Mouse (Mus musculus) granulocyte monocyte progenitor cell, adult 5-6 weeks (primary cell): ENCODE results near the gene Emc6. TPM values are rescaled to one million over a fixed set of nuclear protein-coding genes. Genes with fewer than 3 reads are reported as not detected.

Source experiments
- ATAC-seq: replicated peaks from 2 replicates; pipeline ENCODE4 v1.8.0; 2016; ENCODE audit warnings: mild to moderate bottlenecking, moderate TSS enrichment, inconsistent platforms; ENCODE audit not compliant: poor library complexity, severe bottlenecking
- total RNA-seq, 2 experiments: library from RNA; stranded (forward) in 1 of 2; stranded (reverse) in 1 of 2; fragments of 200-712, 200-1000 nt in 1 of 2; fragments of >200 nt in 1 of 2; fragmentation: Nextera tagmentation in 1 of 2; gene quantifications; 2 replicates each; pipeline ENCODE4 v1.2.3; 2014 to 2017

Emc6 gene
- 71.0 and 77.9 TPM in 2 replicates for total RNA-seq (2014; fragmentation: Nextera tagmentation)
- 50.7 and 76.5 TPM in 2 replicates for total RNA-seq (2017)

DNA sequence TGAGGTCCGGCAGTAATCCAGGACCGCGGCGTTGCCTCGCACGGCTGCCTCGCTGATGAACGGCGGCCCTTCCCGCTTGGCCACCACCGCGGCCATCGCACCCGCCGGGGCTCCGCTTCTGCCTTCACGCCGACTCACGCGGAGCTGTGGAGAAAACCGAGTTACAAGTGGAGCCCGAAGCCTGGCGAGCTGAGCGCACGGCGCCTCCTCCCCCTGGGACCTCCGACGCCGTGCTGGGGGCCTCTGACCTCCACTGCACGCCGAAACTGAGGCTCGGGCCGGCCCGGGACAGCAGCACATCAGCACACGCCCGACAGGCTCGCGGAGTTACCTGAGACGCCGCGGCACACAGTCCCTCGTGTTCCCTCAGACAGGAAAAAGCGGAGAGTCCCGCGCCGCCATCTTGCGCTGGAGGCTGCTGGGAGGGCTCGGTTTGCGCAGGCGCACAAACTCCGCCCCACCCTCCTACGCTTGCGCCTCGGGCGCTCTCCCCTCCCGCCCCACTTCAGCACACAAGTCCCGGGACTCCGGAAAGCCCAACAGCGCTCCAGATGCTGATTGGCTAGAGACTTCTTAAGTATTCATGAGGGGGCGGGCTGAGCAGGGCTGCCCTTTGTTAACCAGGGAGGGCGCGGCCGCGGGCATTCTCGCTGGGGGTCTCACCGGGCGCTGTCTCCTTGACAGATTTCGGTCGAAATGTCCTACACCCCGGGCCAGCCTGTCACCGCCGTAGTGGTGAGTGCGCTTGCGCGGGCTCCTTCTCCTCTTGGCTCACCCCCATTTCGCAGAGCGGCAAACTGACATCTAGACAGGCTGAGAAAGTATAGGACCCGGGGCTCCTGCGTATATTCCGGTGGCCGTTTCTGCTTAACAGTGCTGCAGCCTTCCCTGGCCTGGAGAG is at the start of gene Emc6, which contains the start of gene Tax1bp3:
Emc6 (minus strand) TSS at position 430 of the 901 bp plus-strand sequence.
Tax1bp3 (plus strand) TSS at position 476 of the 901 bp plus-strand sequence.
- ATAC-seq = peak; percentile 83

DNA sequence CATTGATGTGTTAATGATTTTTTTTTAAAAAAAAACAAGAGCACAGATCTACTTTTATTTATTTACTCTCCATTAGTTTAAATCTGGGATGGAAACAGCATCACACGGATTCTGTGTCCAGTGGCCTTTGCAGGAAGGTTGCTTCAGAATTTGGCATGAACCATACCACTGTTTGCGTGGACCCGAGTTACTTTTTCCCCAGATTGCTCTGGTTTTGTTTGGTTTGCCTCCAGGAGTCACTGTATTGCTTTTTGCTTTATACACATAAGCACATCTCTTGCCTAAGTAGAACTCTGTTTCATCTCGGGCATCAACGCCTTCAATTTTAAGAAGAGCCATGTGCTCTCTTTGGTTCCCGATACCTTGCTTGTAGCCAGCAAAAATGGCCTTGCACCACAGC is 49.0 kb upstream of the Emc6 start:
- ATAC-seq = no peak

DNA sequence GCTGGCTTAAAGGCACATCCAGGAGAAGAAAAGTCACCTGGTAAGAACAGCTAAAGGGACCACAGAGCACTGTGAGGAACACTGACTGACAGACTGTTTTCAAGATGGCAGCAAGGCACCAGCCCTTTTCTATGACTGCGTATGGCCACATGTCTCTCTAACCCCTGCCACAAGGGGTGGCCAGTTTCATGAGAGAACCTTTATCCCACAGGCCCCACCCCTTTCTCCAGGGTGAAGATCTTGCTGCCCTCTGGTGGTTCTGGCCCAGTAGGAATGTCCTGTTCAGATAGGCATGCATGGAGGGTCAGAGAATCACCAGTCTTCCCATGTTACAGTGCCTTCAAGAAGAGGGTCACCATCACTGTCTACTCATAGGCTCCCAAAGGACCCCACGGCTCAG is 47.1 kb upstream of the Emc6 start:
- peak; percentile 92 for ATAC-seq

DNA sequence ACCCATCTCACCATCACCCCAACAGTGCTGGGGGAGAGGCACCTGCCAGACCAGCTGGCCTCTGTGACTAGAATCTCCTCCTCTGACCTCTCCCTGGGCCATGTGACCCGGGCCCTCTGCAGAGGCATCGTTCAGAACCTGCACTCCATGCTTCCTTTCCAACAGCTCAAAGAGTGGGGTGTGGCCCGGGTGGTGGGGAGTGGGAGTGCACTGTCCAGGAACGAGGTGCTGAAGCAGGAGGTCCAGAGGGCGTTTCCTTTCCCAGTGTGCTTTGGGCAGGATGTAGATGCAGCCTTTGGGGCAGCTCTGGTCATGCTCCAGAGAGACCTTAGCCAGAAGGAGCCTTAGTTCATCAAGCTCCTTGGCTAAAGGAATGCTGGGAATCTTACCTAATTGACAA is 46.0 kb upstream of the Emc6 start:
- ATAC-seq = no peak

DNA sequence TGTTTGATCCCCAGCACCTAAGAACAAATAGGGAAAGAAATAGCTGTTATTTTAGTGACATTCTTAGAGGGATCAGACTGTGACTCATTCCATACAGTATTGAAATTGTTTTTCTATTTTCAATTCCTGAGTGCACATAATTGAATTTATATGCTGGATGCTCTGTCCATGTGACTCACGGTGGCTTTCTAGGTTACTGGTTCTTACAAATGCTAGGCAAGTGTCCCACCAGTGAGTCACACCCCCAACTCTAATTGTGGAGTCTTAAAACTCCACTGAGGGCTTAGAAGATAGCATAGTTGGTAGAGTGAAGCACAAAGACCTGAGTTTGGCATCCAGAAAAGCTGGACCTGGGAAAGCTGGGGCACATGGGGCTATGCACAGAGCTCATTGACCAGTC is 43.8 kb upstream of the Emc6 start:
- no peak for ATAC-seq

DNA sequence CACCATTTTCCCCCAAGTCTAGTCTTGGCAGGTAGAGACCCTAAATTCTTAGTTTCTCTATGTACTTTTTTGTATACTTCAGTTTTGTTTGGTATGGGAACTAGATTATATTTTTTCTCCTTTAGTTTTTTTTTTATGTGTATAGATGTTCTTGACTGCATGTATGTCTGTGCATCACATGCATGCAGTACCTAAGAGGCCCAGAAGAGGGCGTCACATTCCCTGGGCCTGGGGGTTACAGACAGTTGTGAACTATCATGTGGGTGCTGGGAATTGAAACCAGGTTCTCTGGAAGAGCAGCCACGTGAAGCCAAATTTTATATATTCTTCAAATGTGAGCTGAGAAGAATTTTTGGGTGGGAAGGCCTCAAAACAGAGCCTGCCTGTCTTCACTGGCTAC is 42.8 kb upstream of the Emc6 start:
- ATAC-seq = no peak

DNA sequence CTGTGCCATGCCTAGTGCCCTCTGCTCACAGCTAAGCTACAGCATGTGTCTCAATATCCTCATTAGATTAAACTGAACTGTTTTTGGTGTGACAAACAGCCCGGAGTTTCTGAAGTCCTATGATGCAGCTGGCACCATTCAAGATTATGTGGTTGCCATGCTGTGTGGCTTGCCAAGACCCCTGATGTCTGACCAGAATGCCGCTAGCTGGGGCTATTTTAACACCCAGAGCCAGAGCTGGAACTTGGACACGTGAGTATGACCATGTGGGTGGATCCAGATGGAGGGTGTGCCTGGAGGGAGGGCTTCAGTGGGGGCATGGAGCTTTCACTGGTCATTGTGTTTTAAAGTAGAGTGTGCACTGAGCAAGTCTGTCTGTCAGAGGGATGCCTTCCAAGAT is 37.1 kb upstream of the Emc6 start:
- no peak for ATAC-seq

DNA sequence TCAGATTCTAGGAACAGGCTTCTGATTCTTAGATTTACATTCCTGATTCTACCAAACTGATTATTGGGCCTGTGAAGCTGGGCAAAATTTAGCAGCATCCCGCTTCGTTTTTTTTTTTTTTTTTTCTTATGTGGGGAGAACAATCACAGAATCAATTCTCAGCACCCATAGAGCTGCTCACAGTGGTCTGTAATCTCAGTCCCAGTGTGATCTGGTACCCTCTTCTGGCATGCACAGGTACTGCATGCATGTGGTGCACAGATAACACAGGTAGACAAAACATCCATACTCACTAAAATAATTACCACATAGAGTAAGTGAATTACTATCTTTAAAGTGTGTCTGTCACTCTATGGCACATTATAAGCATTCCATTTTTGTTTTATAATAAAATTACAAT is 30.8 kb upstream of the Emc6 start:
- ATAC-seq = peak; percentile 68

DNA sequence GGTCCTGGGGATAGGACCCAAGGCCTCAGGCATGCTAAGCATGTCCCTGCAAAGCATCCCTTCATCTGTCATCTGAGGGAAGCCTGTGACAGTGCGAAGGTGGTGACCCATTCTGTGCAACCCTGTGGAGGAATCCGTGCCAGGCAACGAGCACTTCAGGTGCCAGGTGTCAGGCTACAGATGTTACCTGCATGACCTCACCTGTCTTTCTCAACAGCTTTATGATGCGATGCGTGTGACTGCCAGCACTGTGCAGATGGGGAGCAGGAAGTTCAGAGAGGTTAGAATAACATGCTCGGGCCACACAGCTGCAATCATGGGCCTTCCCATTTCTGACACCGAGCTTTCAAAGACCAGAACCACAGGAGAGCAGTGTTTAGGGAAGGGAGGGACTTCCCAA is 28.4 kb upstream of the Emc6 start:
- ATAC-seq = no peak

DNA sequence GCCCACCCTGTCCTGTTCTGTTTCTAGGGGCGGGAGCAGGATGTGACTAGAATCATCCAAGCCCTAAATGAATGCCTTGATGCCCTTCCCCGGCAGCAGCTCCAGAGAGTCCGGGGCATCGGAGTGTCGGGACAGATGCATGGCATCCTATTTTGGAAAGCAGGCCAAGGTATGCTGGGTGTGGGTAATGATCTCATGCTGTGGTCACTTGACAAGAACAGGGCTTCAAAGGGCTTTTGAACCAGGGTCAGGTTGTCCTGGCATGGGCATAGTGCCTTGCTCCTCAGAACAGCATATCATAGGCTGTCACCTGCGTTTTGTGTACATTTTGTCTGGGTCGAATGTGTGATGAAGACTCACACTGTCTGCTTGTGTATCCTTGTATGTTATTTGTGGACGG is 27.1 kb upstream of the Emc6 start:
- ATAC-seq = no peak

DNA sequence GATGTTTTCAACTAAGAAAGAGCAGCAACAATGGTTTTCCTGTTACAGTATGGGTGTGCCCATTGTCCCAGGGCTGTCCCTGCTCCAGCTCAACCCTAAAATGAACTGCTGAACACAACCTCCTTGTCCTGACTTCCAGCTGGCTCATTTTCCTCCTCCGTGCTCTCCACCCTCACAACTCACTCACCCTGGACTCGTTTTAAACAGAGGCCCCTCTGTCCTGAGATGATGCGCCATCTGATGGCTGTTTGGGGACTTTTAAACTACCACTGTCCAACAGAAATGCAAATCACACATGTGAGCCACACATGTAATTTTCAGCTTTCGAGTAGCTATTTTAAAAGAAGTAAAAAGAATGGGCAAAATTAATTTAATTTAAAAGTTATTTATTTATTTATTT is 24.8 kb upstream of the Emc6 start:
- ATAC-seq = no peak

DNA sequence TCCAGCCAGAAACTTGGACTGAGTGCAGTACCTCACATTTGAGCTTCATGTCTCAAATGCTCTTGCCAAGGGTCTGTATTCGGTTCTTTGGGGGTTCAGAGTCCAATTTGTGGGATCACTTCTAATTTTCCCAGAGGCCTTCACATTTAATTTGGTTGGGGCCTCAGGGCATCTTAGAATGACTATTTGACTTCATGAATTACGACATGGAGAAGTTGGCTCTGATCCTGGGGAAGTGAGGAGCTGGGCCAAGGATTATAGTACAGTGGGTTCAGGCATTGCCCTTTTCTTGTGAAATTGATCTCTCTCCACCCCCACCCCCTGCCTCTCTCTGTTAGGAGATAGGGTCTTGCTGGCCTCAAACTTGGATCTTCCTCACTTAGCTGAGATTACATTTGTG is 24.2 kb upstream of the Emc6 start:
- ATAC-seq = no peak

DNA sequence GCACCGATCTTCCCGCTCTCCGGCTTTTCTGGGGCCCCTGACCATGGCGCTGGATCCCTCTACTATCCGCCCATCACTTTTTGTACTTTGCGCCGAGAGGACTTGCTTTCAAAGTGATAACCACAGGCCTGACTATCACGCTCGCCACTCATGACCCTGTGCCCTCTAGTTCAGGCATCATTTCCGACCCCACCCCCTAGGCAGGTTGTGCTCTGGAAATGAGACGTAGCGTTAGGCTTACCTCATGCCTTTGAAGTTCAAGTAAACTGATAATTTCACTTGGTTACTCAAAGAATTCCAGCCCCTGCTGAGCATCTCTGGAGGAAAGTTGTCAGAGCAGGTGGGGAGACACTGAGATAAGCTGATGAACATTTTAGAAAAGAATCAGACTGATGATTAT is 23.0 kb upstream of the Emc6 start:
- peak; percentile 35 for ATAC-seq

DNA sequence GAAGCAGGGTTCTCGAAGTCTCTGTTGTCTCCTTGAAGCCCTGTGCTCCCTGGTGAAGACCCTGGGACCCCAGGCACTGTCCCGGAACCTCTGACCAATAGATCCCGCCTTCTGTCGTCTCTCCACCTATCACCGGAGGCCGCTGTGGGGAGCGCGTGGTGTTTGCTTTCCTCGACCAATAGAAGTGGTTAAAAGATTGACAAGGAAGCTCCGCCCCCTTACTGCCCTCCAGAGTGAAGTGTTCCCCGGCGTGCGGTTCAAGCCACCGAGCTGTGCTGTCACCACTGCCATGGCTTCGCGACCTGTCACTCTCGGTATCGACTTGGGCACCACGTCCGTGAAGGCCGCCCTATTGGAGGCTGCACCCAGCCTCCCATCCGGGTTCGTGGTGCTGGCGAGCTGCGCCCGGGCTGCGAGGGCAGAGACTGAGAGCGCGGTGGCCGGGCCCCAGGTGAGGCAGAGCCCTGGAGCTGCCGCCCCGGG is 22.4 kb upstream of the Emc6 start, which contains the start of gene Shpk:
Shpk (plus strand) TSS at position 231 of the 483 bp plus-strand sequence.
- ATAC-seq = peak; percentile 91

DNA sequence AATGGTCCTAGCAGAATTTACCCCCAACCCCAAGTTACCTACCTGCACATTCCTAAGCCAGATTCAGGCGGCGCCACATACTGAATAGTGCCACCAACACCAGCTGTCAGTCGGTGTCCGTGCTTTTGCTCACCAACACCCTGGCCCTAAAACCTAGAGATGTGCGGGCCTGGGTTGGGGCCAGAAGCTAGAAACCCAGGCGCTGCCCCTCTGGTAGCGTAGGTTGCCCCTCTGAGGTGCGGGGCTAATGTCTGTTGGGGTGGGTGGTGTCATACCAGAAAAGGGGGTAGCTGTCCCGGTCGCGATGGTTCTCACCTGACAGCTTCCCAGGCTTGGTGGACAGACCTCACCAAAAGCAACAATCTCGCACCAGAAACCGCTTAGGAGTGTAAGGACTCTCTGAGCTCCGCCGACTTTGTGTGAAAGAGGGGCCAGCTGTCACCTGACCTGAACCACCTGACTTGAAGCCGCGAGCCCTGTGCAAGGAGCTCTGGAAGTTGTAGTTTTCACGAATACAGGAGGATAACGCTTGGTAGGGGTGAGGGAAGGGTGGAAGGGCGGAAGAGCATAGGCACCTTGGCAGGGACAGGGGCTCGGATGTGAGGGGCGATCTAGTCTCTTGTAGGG is 21.9 kb upstream of the Emc6 start, which contains the start of gene Ctns:
Ctns (minus strand) TSS at position 440 of the 627 bp plus-strand sequence.
- peak; percentile 73 for ATAC-seq

DNA sequence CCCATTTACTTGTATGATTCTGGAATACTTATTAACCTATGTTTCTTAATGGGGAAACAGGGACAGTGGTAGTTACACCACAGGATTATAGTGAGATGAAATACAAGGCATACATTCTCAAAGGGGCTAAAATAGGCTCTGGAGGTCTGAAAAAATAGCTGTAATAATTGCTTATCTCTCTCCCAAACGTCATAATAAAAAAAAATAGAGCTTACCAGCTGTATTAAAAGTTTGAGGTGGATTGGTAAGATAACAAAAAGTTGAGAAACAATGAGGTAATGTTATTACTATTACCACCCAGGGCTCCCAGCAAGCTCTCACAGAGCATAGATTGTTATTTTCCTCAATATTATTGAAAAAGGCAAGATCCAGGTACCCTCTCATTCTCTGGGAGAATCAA is 21.4 kb upstream of the Emc6 start:
- ATAC-seq = no peak

DNA sequence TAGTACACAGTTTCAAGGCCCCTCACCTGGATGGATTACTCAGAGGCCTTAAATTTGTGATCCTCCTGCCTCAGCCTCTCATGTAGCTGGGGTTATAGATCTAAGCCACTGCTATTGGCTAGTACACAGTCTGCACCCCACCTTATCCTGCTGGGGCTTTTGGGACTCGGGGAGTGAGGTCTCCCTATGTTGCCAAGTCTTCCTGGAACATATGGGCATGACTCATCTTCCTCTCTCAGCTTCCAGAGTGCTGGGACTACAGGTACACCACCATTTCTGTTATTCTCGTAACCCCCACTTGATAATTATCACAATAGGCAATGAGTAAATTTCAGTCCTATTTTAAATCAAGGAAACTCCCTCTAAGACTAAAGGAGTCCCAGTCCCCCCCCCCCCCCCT is 17.6 kb upstream of the Emc6 start:
- ATAC-seq = no peak

DNA sequence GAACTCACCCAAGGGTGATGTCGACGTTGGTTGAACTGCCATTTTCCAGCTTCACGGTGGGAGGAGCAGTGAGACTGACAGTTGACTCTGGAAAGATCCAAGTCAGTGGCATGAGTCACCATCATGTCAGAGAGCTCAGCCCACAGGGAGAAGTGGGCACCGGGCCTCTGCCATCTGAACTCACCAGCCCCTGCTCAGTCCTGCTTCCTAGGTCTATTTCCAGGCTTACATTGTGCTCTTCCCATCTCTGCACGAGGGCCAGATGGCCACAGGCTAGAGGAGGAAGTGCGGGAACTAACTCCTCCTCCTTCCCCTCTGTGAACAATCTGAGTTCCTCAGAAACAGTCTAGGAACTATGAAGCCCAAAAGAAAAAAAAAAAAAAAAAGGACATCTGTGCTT is 16.2 kb upstream of the Emc6 start:
- ATAC-seq = peak; percentile 92

DNA sequence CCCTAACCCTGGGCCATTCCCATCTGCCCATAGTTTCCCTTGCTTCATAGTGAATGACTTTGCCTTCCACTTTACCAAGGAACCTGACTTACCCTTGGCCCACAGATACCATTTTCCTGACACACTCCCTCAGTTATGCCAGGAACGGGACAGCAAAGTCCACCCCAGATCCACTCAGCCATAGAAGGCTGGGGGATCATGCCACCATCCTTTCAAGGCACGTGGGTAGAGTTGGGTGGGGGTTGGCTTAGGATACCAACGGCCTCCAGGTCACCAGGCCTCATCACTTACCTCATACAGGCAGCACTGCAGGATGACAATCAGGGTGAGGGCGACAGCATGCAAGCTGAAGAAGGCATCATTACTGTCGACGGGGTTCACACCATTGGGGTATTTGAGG is 10.4 kb upstream of the Emc6 start:
- no peak for ATAC-seq

DNA sequence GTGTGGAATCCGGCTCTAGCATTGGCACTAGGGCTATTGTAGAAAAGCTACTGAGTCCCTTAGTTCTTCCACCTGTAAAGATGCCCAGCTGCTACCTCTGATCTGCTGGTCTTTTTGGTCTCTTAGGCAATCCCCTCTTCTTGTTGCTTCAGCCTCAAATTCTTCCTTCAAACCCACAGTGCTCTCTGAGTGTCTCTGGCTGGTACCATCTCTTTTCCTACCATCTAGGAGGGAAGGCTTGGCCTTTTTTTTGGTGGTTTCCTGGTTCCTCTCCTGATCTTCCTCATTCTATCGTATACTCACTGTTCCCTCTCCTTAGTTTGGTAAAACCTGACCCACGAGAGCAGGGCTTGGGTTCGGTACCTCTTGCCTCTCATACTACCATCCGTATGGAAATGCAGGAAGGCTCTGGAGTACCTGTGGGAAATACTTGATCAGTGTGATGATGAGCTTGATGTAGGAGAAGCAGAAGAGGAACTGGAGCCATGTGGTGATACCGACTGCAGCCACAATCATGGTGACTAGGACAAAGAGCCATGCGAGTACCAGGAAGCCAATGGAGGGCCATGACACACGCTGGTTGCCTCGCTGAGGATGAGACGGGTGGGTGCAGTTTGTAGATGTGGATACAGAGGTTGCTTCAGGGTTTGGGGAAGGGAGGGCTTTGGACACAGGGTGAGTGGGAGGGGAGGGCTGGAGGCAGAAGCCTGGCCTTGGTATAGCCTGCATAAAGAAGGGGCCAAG is 9.2 kb upstream of the Emc6 start:
- peak; percentile 58 for ATAC-seq

DNA sequence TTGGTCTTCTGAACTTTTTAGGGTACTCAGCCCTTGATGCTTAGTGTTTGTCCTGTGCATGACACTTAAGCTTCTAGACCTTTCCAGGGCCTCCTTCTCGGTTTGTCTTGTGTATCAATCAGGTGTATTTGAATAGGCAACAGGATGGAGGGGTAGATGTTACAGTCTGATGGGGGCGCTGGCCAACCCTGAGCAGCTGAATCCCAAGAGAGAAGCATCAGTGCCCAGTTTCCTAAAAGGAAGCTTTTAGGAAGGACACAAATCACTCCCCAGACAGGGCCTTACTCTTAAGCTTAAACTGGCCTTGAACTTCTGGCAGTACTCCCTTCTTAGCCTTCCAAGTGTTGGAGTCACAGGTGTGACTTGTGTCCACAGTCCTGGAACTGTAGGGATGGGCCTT is 1.1 kb upstream of the Emc6 start:
- ATAC-seq = no peak
